Mouse (Mus musculus) thymus, adult 2 months (tissue): ENCODE measurements around the gene Tns4.

Source experiments
- CTCF ChIP-seq: fragments of 200-500 bp; IDR thresholded peaks from 2 replicates; pipeline ENCODE4 v1.5.1; 2012; ENCODE audit warnings: mild to moderate bottlenecking, control low read depth, low read length, moderate library complexity, borderline replicate concordance; ENCODE audit not compliant: control insufficient read depth, poor library complexity, insufficient read depth; ENCODE audit errors: extremely low read depth
- POLR2A ChIP-seq: fragments of 200-500 bp; IDR thresholded peaks from 2 replicates; pipeline ENCODE4 v1.6.1; 2012; ENCODE audit warnings: mild to moderate bottlenecking, low read length, control low read depth, moderate library complexity; ENCODE audit not compliant: control insufficient read depth, poor library complexity, insufficient read depth; ENCODE audit errors: extremely low read depth

DNA sequence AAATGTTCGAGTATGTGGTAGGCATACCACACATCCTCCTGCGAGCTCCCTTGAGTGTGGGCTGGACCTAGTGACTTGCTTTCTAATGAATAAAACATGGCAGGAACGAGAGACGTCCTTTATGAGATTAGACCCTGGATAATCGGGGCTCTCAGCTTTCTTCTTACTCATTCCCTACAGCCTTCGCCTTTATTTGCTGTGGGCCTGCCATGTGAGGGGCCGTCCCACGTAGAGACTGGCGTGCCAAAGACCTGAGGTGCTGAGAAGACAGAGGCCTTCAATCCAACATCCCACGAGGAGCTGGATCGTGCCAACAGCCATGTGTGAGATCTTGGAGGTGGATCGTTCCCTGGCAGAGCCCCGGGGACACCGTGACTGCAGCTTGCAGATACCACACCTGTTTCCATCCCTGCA, 32.1 kb upstream of the Tns4 start:
- TF ChIP-seq POLR2A (no peak), CTCF (no peak)
